Mouse (Mus musculus): ENCODE measurements around the gene Kdm7a. TPM values are rescaled to one million over a fixed set of nuclear protein-coding genes. Genes with fewer than 3 reads are reported as not detected.

Kdm7a gene
- polyA plus RNA-seq (2012; rRNA removed), result 6.5 and 8.5 TPM in 2 replicates

- DNase-seq (ENCODE audit: low read depth), result no peak
Observed at GRCm38 (mm10) chr6:39206581-39207461, at the start of gene Kdm7a. TSS of gene Kdm7a (minus strand) at chr6:39206789.

GRCm38 (mm10) chr6:39255271-39255670 is 48.7 kb upstream of the Kdm7a start:
- no peak for DNase-seq (ENCODE audit: low read depth)

- no peak for DNase-seq (ENCODE audit: low read depth)
Observed at GRCm38 (mm10) chr6:39250055-39250454, 43.5 kb upstream of the Kdm7a start.

- DNase-seq (ENCODE audit: low read depth), result peak; percentile 93
Observed at GRCm38 (mm10) chr6:39249176-39249770, 42.7 kb upstream of the Kdm7a start.

GRCm38 (mm10) chr6:39244066-39244465 is 37.5 kb upstream of the Kdm7a start:
- no peak for DNase-seq (ENCODE audit: low read depth)

- no peak for DNase-seq (ENCODE audit: low read depth)
Observed at GRCm38 (mm10) chr6:39243511-39243961, 36.9 kb upstream of the Kdm7a start.

GRCm38 (mm10) chr6:39242718-39243471 is 36.3 kb upstream of the Kdm7a start:
- no peak for DNase-seq (ENCODE audit: low read depth)

- peak; percentile 19 for DNase-seq (ENCODE audit: low read depth)
Observed at GRCm38 (mm10) chr6:39241421-39241891, 34.9 kb upstream of the Kdm7a start.

GRCm38 (mm10) chr6:39240956-39241355 is 34.4 kb upstream of the Kdm7a start:
- DNase-seq (ENCODE audit: low read depth), result no peak

GRCm38 (mm10) chr6:39237887-39238286 is 31.3 kb upstream of the Kdm7a start:
- DNase-seq (ENCODE audit: low read depth), result no peak

- no peak for DNase-seq (ENCODE audit: low read depth)
Observed at GRCm38 (mm10) chr6:39232617-39233016, 26.0 kb upstream of the Kdm7a start.

GRCm38 (mm10) chr6:39230664-39231063 is 24.1 kb upstream of the Kdm7a start:
- no peak for DNase-seq (ENCODE audit: low read depth)

- DNase-seq (ENCODE audit: low read depth), result no peak
Observed at GRCm38 (mm10) chr6:39226610-39226955, 20.0 kb upstream of the Kdm7a start.

GRCm38 (mm10) chr6:39225876-39226609 is 19.5 kb upstream of the Kdm7a start:
- no peak for DNase-seq (ENCODE audit: low read depth)

GRCm38 (mm10) chr6:39223328-39223885 is 16.8 kb upstream of the Kdm7a start:
- no peak for DNase-seq (ENCODE audit: low read depth)

GRCm38 (mm10) chr6:39222487-39222886 is 15.9 kb upstream of the Kdm7a start:
- no peak for DNase-seq (ENCODE audit: low read depth)

- no peak for DNase-seq (ENCODE audit: low read depth)
Observed at GRCm38 (mm10) chr6:39217961-39218360, 11.4 kb upstream of the Kdm7a start.

- no peak for DNase-seq (ENCODE audit: low read depth)
Observed at GRCm38 (mm10) chr6:39217138-39217537, 10.5 kb upstream of the Kdm7a start.

- no peak for DNase-seq (ENCODE audit: low read depth)
Observed at GRCm38 (mm10) chr6:39214949-39215606, 8.5 kb upstream of the Kdm7a start.

- no peak for DNase-seq (ENCODE audit: low read depth)
Observed at GRCm38 (mm10) chr6:39209677-39210076, 3.1 kb upstream of the Kdm7a start.

- DNase-seq (ENCODE audit: low read depth), result no peak
Observed at GRCm38 (mm10) chr6:39208181-39208580, 1.6 kb upstream of the Kdm7a start.
